Mouse (Mus musculus) liver, embryonic 14.5 days (tissue): ENCODE results near the gene Pced1b. TPM values are rescaled to one million over a fixed set of nuclear protein-coding genes. Genes with fewer than 3 reads are reported as not detected.

Experiments used
- ATAC-seq: fragments of 200-750 bp; cut with Nextera tagmentation; 2 replicates; pipeline ENCODE4 v1.8.0; 2017; ENCODE audit warnings: moderate number of reproducible peaks, mild to moderate bottlenecking, moderate library complexity; ENCODE audit not compliant: insufficient read depth
- DNase-seq, 3 experiments: peaks; one replicate each; pipeline ENCODE4 v3.0.0-alpha.2; 2012 to 2013; ENCODE audit warnings: low read depth in 3 of 3, low spot score in 3 of 3
- H3K27ac ChIP-seq: fragments of 300-500 bp; sonication (generic); 2 replicates; pipeline ENCODE4 v1.5.1; 2014; ENCODE audit warnings: moderate library complexity, mild to moderate bottlenecking, control low read depth, inconsistent platforms
- H3K27me3 ChIP-seq: fragments of 300-500 bp; sonication (generic); 2 replicates; pipeline ENCODE4 v1.6.1; 2014; ENCODE audit warnings: mild to moderate bottlenecking, low read length, moderate library complexity; ENCODE audit not compliant: control insufficient read depth, insufficient read depth
- H3K36me3 ChIP-seq: fragments of 300-500 bp; sonication (generic); replicated peaks from 2 replicates; pipeline ENCODE4 v1.6.1; 2014; ENCODE audit warnings: low read depth; ENCODE audit not compliant: control insufficient read depth, insufficient read depth
- H3K4me1 ChIP-seq, 2 experiments: fragments of 200-500 bp in 1 of 2; fragments of 300-500 bp in 1 of 2; sonication (generic) in 1 of 2; replicated peaks; 2 replicates each; pipeline ENCODE4 v1.6.1; 2012 to 2014; ENCODE audit warnings: antibody characterized with exemption in 1 of 2, inconsistent platforms in 1 of 2, low read length in 1 of 2; ENCODE audit not compliant: control insufficient read depth in 2 of 2, insufficient read depth in 2 of 2
- H3K4me2 ChIP-seq: fragments of 300-500 bp; sonication (generic); 2 replicates; pipeline ENCODE4 v1.6.1; 2014; ENCODE audit warnings: low read depth, mild to moderate bottlenecking, control low read depth, moderate library complexity
- H3K4me3 ChIP-seq, 2 experiments: fragments of 200-500 bp in 1 of 2; fragments of 300-500 bp in 1 of 2; sonication (generic) in 1 of 2; 2 replicates each; pipeline ENCODE4 v1.5.1; 2012 to 2014; ENCODE audit warnings: low read depth in 2 of 2, low read length in 2 of 2, mild to moderate bottlenecking in 2 of 2, control low read depth in 1 of 2, inconsistent platforms in 1 of 2, moderate library complexity in 1 of 2; ENCODE audit not compliant: insufficient read depth in 1 of 2
- H3K9ac ChIP-seq: fragments of 300-500 bp; sonication (generic); replicated peaks from 2 replicates; pipeline ENCODE4 v1.6.1; 2014; ENCODE audit warnings: mild to moderate bottlenecking, control low read depth, moderate library complexity
- H3K9me3 ChIP-seq: fragments of 300-500 bp; sonication (generic); 2 replicates; pipeline ENCODE4 v1.6.1; 2016; ENCODE audit warnings: low read length, mixed read lengths; ENCODE audit not compliant: control insufficient read depth
- CTCF ChIP-seq: IDR thresholded peaks from 2 replicates; pipeline ENCODE4 v1.5.1; 2016; ENCODE audit warnings: antibody characterized with exemption, low read depth, control low read depth
- EP300 ChIP-seq: IDR thresholded peaks from 2 replicates; pipeline ENCODE4 v1.6.1; 2016; ENCODE audit warnings: antibody characterized with exemption, low read depth
- WGBS: fragments of 180-500 bp; shearing (Covaris S2); extraction: QIAGEN DNeasy Blood & Tissue Kit; methylation state at CpG from one replicate; pipeline ENCODE4 v1.1.7; 2014; ENCODE audit not compliant: insufficient replicate concordance; 5-methylcytosine and 5-hydroxymethylcytosine counted together
- polyA plus RNA-seq, 2 experiments: library from polyadenylated mRNA; depleted of rRNA in 1 of 2; stranded (reverse) in 1 of 2; unstranded in 1 of 2; fragments of >200 nt; fragmentation: Nextera tagmentation in 1 of 2; extraction: Ambion mirVana in 1 of 2; gene quantifications; 2 replicates each; pipeline versions ENCODE4 v1.2.1 to v1.2.3; 2012 to 2014

The Pced1b gene
- polyA plus RNA-seq, 2 experiments, result 5.7 to 8.2 TPM

- DNase-seq (no peak), ATAC-seq (no peak)
- Histone ChIP-seq H3K4me1 (no peaks in the 10 kb centered on the region), H3K9ac (no peak overlapping the region), H3K4me2 (no peak overlapping the region), H3K36me3 (no peaks in the 10 kb centered on the region), H3K9me3 (no peaks in the 10 kb centered on the region), H3K27me3 (no peaks in the 10 kb centered on the region), H3K27ac (no peak overlapping the region), H3K4me3 (no peak overlapping the region)
- TF ChIP-seq CTCF, result no peak
- TF ChIP-seq EP300, result no peak
- 42% methylated on average over 11 of the region's 11 CpGs for WGBS
Measured at GRCm38 (mm10) chr15:97259968-97260597, 13.2 kb downstream of the Pced1b start.

GRCm38 (mm10) chr15:97262251-97262650, 15.3 kb downstream of the Pced1b start:
- WGBS, result 69% methylated on average over 9 of the region's 9 CpGs
- Histone ChIP-seq H3K9me3 (no peaks in the 10 kb centered on the region), H3K27ac (no peak overlapping the region), H3K9ac (no peak overlapping the region), H3K4me1 (no peaks in the 10 kb centered on the region), H3K36me3 (no peaks in the 10 kb centered on the region), H3K27me3 (no peaks in the 10 kb centered on the region), H3K4me3 (no peak overlapping the region), H3K4me2 (no peak overlapping the region)
- ATAC-seq (no peak), DNase-seq (no peak)
- no peak for TF ChIP-seq EP300

- WGBS, result 60% methylated on average over 14 of the region's 14 CpGs
- no peak for DNase-seq
- TF ChIP-seq EP300 (no peak), CTCF (no peak)
Measured at GRCm38 (mm10) chr15:97266236-97266845, 19.4 kb downstream of the Pced1b start.

GRCm38 (mm10) chr15:97267094-97267695, 20.3 kb downstream of the Pced1b start:
- ATAC-seq (no peak), DNase-seq (no peak)
- Histone ChIP-seq H3K9me3 (no peaks in the 10 kb centered on the region), H3K9ac (no peak overlapping the region), H3K27me3 (no peaks in the 10 kb centered on the region), H3K4me3 (no peak overlapping the region), H3K27ac (no peak overlapping the region), H3K4me2 (no peak overlapping the region), H3K36me3 (no peaks in the 10 kb centered on the region), H3K4me1 (no peaks in the 10 kb centered on the region)
- WGBS, result 51% methylated on average over 8 of the region's 8 CpGs
- TF ChIP-seq CTCF, result no peak
- no peak for TF ChIP-seq EP300

More at GRCm38 (mm10) chr15:97266236-97266845, 19.4 kb downstream of the Pced1b start:
- Histone ChIP-seq H3K4me1 (no peaks in the 10 kb centered on the region), H3K27ac (no peak overlapping the region), H3K9me3 (no peaks in the 10 kb centered on the region), H3K36me3 (no peaks in the 10 kb centered on the region), H3K4me3 (no peak overlapping the region), H3K9ac (no peak overlapping the region), H3K4me2 (no peak overlapping the region), H3K27me3 (no peaks in the 10 kb centered on the region)
- ATAC-seq, result no peak

- Histone ChIP-seq H3K4me3 (no peak overlapping the region), H3K27me3 (no peaks in the 10 kb centered on the region), H3K27ac (no peak overlapping the region), H3K9ac (no peak overlapping the region), H3K4me2 (no peak overlapping the region), H3K9me3 (no peaks in the 10 kb centered on the region), H3K4me1 (no peaks in the 10 kb centered on the region), H3K36me3 (no peaks in the 10 kb centered on the region)
- no peak for ATAC-seq
- DNase-seq, result no peak
- TF ChIP-seq CTCF, result no peak
- no peak for TF ChIP-seq EP300
- WGBS, result 36% methylated on average over 7 of the region's 7 CpGs
Measured at GRCm38 (mm10) chr15:97271985-97272697, 25.2 kb downstream of the Pced1b start.
